Mouse (Mus musculus): ENCODE data around the gene Arhgap31. TPM values are rescaled to one million over a fixed set of nuclear protein-coding genes. Genes with fewer than 3 reads are reported as not detected.

Arhgap31 gene
- polyA plus RNA-seq, 1 experiment: 7.8 TPM

DNA sequence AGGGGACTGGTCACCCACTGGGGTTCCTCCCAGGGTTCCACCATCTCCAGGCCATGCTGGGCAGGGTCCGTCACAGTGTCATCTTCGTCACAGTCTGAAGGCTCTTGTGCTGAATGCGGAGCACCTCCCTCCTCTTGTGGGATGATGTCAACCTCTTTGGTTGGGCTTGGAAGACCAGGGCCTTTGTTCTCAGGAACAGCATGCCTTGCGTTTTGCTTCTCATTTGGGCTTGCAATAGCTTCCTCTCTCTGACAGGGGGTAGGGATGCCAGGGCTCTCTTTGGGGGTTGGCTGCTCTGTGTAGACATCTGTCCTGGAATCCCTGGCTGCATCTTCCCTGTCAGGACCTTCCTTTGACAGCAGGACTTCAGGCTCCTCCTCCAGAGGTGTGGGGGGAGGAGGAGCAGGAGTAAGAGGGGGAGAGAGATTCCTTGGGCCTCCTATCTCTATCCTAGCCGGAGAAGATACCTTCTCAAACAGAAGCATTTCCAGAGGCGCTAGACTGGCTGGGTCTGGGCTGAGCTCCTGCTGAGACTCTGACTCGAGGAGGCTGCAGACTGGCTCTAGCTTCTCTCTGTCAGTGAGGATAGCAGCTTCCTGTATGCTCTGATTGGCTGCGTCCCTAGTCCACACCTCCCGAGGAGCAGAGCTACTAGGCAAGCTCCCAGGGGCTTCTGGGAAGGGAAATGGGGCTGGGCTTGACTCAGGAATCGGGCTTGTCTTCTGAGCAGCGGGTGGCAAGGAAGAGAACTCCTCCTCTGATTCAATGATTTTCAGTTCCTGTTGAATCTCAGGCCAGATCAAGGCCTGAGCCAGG is 109.9 kb downstream of the Arhgap31 start:
- no peak for DNase-seq (ENCODE audit: low spot score)

DNA sequence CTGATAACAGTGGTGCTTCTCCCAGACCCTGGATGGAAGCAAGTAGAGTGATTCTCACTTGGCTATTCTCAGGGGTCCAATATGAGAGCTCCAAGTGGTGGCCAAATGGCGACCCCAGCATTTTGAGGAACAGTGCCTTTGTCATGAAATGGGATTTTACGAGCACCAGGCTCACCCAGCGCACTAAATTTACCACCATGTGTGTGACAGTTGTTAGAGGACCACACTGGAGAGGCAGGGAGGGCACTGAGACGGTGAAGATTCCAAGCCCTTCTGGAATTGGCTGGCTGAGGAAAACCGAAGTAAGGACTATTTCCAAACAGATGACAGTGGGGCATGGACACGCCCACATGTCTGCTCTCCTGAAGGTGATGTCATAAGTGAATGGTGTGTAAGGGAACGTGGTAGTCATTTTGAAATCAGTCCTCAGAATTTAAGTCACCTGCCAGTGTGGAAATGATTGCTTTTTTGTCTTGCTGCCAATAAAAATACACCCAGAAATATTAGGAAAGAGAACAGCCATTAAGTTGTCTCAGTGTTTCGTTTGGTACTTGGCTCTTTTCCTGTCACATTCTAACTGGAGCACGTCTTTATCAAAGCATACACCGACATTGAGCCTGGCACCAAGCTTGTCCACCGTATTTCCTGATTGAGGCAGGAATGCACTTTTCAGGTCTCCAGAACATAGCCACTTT is 113.9 kb downstream of the Arhgap31 start:
- no peak for DNase-seq (ENCODE audit: low spot score)

DNA sequence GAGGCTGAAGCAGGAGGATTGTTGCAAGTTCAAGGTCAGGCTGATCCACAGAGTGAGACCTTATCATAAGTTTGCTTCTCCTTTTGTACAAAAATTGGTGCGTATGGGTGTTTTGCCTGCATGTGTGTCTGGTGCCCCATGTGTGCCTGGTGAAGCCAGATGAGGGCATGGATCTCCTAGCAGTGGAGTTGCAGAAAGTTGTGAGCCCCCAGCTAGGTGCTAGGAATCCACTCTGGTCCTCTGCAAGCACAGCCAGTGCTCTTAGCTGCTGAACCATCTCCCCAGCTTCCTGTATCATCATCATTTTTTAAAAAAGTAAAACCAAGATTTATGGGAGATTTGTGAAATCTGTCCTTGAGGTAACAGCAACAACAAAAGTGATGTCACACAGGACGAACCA is 116.4 kb downstream of the Arhgap31 start:
- DNase-seq (ENCODE audit: low spot score): no peak

DNA sequence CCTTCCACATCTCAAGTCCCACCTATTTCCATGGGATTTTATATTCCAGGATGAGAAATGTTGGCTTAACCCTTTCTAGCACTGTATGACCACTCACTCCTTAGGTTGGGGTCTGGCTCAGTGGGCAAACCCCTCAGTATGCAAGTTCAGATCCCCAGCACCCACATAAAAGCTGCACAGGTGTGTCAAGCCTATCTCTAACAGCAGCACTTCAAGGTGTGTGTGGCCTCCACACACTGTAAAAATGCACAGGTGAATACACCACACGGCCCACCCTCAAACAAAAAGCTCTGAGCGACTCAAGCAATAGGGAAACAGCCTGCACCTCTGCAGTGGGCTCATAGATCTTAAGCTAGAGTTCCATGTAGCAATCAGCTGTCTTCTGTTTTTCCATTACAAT is 117.0 kb downstream of the Arhgap31 start:
- DNase-seq (ENCODE audit: low spot score): no peak

DNA sequence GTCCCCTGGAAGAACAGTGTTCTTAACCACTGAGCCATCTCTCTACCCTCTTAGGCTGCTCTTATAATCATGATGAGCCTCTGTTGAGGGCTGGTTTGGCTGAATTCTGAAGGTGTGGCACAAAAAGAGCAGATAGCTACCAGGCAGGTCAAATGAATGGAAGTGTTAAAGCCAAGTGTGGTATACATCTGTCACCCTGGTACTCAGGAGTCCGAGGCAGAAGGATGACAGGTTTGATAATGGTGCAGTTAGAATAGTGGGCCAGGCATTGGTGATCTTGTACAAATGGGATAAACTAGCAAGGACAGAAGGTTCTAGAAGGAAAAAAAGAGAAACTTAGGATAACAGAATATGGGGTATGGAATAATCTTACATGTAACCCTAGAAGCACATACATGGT is 118.6 kb downstream of the Arhgap31 start:
- DNase-seq (ENCODE audit: low spot score): no peak

DNA sequence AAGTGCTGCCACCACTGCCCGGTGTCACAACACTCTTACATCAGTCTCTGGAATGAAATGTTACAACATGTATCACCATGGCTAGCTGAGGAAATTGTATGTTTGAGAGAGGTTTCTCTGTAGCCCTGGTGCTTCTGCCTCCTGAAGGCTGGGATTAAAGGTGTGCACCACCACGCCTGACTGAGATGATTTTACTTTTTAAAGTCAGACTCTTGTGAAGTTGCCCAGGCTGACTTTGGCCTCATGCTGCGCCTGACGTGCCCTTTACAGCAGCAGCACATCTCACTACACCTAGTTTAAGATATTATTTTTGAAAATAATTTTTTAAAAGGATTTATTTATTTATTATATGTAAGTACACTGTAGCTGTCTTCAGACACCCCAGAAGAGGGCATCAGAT is 120.1 kb downstream of the Arhgap31 start:
- no peak for DNase-seq (ENCODE audit: low spot score)

DNA sequence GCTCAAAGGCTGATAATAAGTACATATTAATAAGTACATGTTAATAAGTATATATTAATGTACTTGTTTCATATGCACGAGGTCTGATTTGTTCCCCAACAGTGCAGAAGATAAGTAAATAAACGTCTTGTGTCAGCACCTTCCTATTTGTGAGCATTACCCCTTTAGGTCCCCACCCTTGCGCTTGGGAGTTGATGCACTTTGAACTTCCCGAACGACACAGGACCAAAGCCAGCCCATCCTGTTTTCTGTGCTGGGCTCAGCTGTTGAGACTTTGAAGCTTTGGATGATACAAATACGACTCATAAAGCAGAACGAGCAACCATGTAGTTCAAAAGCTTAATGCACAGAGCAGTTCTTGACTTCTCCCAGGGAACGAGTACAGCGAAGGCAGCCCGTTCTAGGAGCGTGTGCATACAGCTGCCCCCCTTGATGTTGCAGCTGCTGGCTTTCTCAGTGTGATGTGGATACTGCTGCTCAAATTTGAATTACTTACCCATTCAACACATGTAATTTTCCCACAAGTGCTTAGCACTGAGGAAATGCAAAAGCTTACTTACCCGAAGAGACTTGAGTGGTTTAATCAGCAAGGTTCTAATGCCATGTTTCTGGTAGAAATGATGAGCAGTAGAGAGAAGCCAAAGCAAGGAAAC is 120.9 kb downstream of the Arhgap31 start:
- DNase-seq (ENCODE audit: low spot score): no peak

DNA sequence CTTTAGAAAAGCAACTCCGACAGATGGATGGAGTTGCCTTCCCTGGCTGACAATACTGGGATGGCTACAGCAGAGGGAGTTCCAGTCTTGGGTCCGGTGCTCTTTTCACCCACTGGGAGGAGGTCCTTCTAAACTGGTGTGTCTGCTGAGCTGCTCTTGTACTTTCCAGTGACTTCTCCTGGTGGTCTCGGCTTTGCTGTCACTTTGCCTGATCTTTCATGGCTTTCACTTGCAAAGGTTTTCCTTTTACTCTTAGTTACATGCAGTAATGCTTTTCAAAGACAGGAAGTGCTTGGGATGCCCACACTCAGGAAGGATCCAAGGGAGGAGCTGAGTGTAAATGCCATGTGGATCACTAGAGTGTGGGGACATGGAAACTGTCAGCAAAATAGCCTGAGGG is 121.6 kb downstream of the Arhgap31 start:
- DNase-seq (ENCODE audit: low spot score): no peak

DNA sequence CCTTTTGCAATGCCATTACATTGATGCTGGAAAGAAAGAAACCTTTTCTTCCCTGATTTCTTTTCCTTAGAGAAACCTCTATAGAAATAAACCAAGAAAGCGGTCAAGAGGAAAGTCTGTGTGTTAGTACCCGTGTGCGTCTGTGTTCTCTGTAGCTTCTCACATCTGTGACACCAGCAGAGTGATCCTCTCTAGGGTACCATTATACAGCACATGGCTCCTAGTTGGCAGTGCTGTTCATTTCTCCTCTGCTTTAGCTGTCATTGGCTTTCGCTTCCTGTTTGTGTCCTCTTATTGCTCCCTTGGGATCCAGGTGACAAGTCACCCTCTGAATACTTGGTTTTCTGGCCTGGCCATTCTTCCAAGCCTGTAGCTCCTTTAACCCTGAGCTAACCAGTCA is 125.5 kb downstream of the Arhgap31 start:
- no peak for DNase-seq (ENCODE audit: low spot score)

DNA sequence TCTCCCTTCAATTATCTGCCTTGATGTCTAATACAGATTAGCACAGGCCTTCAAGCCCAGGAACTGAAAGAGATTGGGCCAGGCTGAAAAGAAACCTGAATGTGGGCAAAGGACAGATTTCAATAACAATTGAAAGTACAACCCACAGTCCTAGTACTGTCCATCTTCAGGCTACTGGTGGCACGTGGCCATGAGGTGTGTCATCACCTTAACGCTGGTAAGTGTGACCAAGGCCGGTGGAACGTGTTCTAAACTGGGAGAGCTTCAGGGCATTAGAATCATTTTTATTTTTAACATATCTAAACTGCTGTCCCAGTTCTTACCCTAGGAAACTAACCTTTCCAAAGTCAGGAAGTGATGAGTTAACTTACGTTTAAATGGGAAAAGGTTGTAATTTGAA is 125.9 kb downstream of the Arhgap31 start:
- no peak for DNase-seq (ENCODE audit: low spot score)

DNA sequence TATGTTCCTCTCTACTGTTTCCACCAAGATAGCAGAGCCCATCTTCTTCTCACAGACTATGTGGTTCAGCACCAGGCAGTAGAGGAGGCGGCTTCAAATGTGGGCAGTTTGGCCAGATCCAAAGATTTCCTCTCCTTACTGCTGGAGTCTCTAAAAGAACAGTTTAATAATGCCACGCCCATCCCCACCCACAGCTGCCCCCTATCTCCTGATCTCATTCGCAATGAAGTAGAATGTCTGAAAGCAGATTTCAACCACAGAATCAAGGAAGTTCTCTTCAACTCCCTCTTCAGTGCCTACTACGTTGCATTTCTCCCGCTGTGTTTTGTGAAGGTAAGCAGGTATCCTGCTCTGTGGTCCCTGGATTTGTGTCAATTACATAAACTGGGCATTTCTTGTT is 127.9 kb downstream of the Arhgap31 start:
- DNase-seq (ENCODE audit: low spot score): no peak

DNA sequence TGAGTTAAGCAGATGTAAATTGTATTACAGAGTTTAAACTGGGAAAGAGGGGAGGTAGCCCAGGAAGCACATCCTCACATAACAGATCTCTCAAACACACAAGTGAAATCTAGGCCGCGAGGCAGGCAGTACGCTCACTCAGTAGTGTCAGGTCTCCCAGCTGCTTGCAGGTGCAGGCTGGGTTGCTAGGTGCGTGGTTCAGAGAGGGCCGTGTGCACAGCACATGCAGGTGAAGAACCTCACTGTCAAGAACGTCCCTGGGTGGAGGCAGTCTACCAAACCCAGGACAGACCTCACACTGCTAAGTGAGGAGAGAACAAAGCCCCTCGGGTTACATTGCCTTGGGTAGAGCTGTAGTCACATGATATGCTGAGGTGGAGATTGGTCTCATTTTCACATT is 128.3 kb downstream of the Arhgap31 start:
- DNase-seq (ENCODE audit: low spot score): no peak

DNA sequence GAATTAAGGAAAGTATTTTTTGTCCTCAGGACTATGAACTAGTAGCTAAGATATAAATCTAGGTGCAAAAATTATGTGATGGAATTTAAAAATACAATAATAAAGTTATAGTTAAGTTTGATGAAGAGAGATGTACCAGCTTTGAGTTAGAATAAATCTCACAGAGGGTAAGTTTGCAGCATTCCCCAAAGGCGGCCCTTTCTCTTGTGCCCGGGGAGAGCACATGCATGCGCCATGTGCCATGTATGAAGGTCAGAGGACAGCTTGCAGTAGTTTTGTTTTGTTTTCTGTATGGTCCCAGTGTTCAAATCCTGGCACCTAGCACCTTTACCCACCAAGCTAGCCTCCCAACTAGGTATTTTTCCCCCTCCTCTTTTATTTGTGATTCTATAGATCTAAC is 141.6 kb downstream of the Arhgap31 start:
- DNase-seq (ENCODE audit: low spot score): no peak

DNA sequence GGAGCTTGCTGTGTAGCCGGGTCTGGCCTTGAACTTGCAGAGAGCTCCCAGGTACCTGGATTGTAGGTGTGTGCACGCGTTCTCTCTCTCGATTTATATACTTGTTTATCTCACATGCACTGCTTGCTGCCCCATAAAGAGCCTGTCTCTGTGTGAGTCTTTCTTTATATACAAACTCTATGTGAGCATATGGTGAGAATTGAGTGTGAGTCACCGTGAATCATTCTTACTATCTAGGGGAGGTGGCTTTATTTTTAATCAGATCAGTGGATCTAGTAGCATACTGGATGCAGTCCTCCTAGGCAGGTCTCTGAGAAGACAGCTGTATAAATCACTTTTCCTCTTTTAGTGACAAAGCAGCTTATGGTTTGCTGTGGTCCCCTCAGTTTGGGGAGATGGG is 144.9 kb downstream of the Arhgap31 start:
- DNase-seq (ENCODE audit: low spot score): no peak

DNA sequence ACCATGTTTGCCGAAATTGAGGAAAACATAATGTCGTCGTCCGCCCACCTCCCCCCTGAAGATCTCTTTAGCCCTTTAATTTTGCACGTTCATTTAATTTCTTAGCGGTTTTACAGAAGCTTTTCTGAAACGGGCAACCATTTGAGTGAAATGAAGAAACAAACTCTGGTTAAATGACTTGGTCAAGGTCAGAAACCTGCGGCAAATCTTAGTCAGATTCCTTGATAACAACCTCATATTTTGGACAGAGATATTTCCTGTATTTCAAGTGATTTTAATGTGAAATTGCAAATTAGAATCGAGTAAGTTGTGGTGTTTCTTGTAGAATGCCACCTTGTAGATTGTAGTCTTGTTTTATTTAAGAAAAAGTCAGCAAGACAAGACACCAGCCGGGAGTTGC is 149.6 kb downstream of the Arhgap31 start:
- no peak for DNase-seq (ENCODE audit: low spot score)

DNA sequence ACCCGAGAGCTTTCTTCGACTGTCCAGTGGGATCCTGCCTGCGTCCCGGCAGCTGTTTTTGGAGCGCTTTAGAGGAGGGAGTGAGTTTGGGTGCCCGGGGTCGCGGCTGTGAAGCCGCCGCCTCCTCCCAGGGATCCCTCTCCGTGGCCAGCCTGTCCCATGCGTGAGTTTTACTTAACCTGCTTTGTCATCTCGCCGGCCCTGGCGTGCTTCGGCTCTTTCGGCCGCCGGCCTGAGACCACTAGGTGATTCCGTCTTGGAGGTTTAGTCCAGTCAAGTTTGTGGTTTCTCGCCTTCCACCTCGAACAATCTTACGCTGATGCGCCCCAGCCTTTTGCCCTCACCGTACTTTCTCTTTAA is 150.1 kb downstream of the Arhgap31 start:
- DNase-seq (ENCODE audit: low spot score): no peak

DNA sequence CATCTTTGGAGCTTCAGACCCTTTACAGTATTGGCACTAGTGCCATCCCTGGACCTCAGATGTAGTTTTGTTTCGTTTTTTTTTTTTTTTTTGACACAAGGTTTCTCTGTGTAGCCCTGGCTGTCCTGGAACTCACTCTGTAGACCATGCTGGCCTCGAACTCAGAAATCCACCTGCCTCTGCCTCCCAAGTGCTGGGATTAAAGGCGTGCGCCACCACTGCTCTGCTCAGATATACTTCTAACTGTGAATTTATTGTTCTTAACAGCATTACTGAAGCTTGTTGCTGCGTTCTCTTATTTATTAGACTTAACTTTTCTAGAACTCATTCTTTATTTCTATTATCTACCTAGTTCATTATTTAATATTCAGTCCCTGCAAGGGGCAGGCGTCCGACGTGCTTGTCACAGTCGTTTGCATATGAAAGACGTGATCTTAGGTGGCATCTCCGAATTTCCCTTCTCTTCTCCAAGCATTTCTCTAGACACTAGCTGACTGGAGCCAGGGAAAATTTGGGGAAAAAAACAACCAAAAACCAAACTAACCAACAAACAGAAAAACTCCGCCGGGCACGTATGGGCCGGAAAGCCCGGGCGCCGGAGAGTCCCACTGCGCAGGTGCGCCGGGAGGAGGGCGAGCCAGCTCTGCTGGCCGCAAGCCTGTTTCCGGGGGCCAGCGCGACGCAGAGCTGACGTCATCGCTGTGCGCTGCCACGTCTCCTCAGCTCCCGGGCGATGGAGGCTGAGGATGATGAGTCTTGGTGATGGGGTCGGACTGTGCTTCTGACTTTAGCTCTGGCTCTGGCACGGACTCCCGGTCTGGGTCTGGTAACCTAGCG is 150.7 kb downstream of the Arhgap31 start:
- peak; percentile 93 for DNase-seq (ENCODE audit: low spot score)

DNA sequence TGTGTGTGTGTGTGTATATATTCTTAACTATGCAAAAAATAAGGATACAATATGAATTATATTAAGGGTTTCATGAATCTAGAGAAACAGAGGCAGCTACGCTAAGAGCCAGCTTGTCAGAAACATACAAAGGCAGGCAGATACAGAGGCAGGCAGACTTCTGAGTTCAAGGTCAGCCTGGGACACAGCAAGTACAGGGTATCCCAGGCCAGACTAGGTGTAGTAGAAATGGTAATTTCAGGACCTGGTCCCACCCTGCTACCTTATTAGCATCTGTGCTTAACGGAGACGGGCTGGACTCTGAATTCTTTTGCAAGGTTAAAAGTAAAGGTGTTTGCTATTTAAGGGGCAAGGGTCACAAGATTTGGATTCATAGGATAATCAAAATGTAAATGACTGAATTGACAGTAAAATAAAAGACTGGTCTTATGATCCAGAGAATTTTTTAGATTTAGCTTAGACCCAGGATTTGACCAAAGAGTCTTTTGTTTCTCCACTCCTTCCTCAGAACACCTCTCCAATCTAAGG is 154.8 kb downstream of the Arhgap31 start, which contains the start of gene Tmem39a:
Gene Tmem39a, plus strand, starts transcription at position 478 of the 528 bp plus-strand sequence.
- no peak for DNase-seq (ENCODE audit: low spot score)

DNA sequence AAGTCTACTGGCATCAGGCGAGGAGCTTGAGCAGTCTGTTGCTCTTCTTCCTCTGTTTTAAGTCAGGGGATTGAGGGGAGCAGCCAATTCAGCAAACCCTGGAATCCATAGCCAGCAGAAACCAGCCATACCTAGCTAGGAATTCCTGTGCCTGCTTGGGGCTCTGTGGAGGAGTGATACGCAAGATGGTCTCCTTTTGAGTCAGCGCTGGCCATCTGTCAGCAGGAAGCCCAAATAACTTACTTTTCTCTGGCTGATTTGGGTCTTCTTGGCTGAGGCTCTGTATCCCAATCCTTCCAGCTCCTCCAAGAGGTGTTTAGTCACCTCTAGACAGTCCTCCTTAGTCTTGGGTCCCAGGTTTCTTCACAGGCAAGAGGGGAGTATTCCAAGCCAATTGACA is 157.1 kb downstream of the Arhgap31 start:
- DNase-seq (ENCODE audit: low spot score): no peak

DNA sequence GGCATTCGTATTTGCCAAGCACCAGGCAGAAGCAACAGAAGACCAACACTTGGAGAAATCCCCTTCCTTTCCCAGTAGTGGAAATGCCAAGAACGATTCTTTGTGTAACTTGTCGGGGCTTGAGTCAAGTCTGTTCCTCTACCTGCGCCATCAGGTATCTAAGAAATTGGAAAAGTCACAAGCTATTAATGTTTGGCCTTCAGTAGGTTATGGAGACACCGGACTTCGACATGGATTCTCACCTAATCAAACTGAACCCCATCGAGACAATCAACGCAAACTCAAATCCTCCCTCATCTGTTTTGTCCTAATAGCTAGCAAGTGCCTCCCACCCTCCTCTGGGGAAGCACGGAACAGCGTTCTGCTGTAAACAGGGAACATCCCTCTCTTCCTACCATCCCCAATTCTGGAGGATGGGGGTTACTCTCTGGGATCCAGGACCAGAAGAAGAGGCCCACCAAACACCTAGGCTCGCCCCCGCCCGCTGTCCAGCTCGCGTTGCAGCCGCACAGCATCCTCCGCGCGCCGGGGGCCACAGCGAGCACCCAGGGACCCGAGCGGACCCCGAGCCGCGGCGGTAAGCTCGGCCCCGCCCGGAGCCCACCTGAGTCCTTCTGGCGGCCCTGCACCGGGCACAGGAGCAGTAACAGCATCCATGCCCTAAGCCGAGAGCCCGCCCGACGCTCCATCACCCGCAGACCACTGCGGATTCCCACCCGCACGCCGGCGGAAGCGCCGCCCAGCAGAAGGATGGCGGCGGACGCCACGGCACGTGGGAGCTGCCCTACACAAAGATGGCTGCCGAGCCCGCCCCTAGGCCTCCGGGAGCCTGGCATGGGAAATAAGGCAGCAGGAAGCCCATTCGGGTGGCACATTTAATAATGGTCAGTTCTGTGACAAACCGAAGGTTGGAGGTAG is 163.3 kb downstream of the Arhgap31 start, which contains the start of gene Poglut1:
Gene Poglut1, minus strand, starts transcription at position 780 of the 918 bp plus-strand sequence.
- peak; percentile 53 for DNase-seq (ENCODE audit: low spot score)
